Mouse (Mus musculus): ENCODE data around the gene Tmem94. TPM values are rescaled to one million over a fixed set of nuclear protein-coding genes. Genes with fewer than 3 reads are reported as not detected.

Gene Tmem94
- polyA plus RNA-seq, 1 experiment from 2014 or later, result 28.4 TPM

DNA sequence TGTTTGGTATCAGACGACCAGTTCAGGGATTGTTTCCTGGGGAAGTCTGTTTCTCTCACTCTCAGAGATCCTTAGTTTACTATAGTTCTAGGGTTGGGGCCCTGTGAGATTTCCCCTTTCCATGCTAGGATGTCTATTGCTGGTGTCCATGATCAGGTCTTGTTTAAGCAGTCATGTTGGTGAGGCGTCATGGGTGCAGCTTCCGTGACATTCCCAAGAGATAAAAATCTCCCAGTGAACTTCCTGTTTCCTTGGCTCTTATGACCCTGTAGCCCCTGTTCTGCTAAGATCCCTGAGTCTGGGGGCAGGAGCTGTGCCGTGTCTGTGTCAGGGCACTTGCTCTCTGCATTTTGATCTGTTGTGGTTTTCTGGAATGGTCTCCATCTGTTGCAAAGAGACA, 9.4 kb downstream of the Tmem94 start:
- 73% methylated on average over 4 of the region's 4 CpGs for WGBS
- H3K4me1 ChIP-seq, result peaks cover 30% of the 10 kb centered on the region
- no peaks in the 10 kb centered on the region for H3K27me3 ChIP-seq (replicated peaks)
- H3K4me2 ChIP-seq, result no peak overlapping the region
- H3K27ac ChIP-seq, result no peak overlapping the region
- no peaks in the 10 kb centered on the region for H3K36me3 ChIP-seq (replicated peaks)
- no peak overlapping the region for H3K9ac ChIP-seq
- H3K4me3 ChIP-seq, result no peak overlapping the region
- H3K9me3 ChIP-seq, result no peaks in the 10 kb centered on the region
- no peak for ATAC-seq (replicated peaks)

DNA sequence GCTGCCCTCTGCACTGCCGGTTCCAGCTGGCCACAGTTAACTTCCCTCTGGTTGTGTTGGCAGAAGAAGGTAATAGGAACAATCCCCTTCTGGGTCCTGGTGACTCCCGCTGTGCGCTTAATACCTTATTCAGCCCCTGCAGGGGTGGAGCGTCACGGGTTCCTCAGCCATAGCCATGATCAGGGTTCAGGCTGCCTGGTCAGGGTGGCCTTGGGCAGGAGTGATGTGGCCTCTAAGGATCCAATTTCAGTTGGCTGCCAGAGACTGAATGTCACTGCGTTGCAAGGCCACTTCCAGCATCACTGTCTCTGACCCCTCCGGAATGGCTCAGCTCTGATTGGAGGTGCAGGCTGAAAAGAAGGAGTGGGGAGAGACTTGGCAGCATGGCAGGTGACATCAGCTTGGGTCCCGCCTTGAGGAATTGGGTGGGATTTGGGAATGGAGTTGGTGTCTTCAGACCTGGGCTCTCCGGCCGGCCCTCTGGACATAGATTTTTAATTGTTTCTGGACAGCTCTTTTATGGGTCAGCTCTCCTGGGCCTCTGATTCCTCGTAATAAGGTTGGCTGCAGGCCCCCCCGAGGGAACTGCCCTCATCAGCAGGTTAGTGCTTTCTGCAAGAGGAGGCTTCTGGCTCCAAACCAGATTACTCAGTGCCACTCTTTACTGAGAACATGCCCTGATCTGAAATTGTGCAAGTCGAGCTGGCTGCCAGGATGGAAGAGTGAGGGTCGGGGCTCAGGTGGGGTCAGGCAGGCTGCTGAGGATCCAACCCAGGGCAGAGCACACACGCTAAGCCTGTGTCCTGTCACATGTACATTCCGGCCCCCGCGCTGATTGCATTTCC, 10.8 kb downstream of the Tmem94 start:
- 36% methylated on average over 18 of the region's 18 CpGs for WGBS
- H3K27me3 ChIP-seq (replicated peaks), result no peaks in the 10 kb centered on the region
- no peak overlapping the region for H3K9ac ChIP-seq
- H3K27ac ChIP-seq, result no peak overlapping the region
- H3K4me2 ChIP-seq, result no peak overlapping the region
- H3K4me3 ChIP-seq, result no peak overlapping the region
- peaks cover 39% of the 10 kb centered on the region for H3K4me1 ChIP-seq
- H3K36me3 ChIP-seq (replicated peaks), result no peaks in the 10 kb centered on the region
- no peak for ATAC-seq (replicated peaks)
- no peaks in the 10 kb centered on the region for H3K9me3 ChIP-seq

DNA sequence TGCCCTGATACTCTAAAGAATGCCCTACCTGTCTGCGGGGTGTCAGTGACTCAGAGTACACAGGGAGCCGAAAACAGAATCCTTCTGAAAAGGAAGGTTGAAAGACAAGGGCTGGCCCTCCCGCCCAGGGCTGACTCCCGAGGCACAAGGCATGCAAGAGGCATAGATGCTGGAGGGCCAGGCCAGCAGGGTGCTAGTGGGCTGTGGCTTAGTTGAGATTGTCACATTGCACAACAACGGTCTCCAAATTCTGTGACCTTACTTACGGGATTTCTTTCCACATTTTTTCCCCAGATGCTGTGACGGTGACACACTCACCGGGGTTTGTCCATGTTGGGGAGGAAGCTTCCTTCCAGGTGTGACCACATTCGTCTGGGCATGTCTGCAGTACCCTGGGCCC, 11.7 kb downstream of the Tmem94 start:
- ATAC-seq (replicated peaks), result no peak
- Histone ChIP-seq H3K4me2 (no peak overlapping the region), H3K9me3 (no peaks in the 10 kb centered on the region), H3K27ac (no peak overlapping the region), H3K27me3 (replicated peaks) (no peaks in the 10 kb centered on the region), H3K4me3 (no peak overlapping the region), H3K36me3 (replicated peaks) (no peaks in the 10 kb centered on the region), H3K4me1 (peaks cover 45% of the 10 kb centered on the region), H3K9ac (no peak overlapping the region)
- 52% methylated on average over 9 of the region's 9 CpGs for WGBS

DNA sequence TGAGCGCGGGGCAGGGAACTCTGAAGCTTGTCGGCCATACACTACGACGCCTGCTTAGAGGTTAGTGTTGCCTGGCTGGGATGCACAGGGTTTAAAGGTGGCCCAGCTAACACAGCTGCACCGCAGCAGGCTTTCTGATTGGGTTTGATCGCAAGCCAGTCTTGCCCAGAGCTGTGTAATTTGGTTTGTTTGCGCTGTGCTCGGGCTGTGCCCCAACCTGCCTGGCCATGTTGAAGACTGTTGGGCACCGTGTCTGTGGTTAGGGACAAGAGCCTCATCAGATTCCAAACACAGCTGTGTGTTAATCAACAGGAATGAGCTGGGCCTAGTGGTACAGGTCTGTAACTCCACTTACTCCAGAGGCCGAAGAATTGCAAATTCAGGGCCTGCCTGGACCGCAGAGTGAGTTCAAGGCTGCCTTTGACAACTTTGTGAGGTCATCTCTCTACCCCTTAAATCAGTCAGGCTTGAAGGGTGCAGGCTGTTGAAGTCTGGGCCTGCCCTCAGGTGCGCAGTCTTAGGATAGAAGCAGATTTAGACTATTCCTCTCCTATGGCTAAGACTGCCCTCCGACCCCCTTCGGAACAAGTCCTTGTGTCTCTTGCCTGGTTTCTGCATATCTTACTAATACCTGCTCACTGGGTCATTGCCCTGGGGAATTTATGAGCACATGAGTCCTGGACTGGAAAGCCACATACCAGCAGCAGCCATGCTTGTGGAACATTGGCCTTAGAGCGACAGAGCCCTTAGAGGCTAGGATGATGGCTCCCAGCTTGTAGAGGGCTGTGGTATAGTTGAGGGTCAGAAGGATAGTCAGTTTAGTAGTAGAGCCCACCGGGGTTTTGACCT, 12.5 kb downstream of the Tmem94 start:
- ATAC-seq (replicated peaks), result no peak
- Histone ChIP-seq H3K27ac (no peak overlapping the region), H3K4me2 (no peak overlapping the region), H3K4me3 (no peak overlapping the region), H3K9me3 (no peaks in the 10 kb centered on the region), H3K4me1 (peaks cover 45% of the 10 kb centered on the region), H3K27me3 (replicated peaks) (no peaks in the 10 kb centered on the region), H3K36me3 (replicated peaks) (no peaks in the 10 kb centered on the region), H3K9ac (no peak overlapping the region)
- 82% methylated on average over 17 of the region's 17 CpGs for WGBS

DNA sequence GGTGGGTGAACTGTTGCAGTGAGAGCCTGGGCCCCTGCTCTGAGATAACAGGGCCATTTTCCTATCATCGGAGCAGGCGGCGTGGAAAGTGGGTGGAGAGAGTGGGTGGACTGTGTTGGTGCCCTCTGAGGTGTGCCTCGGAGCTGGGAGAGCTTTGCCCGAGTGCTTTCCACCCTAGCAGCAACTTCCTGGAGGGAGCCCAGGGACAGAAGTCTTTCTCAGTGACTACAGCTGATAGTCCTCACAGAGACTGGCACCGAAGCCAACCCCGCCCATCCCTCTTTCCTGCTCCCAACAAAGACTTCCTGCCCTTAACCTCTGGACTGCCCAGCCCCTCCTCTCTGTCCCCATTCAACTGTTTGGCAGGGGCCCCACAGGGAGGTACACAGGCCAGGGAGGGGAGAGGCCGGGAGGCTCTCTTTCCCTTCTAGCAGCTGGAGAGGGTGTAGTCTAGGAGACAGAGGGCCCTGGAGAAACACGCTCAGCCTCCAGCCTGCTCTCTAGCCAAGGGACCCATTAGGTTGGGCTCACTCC, 13.9 kb downstream of the Tmem94 start:
- ATAC-seq (replicated peaks), result peak; percentile 74
- Histone ChIP-seq H3K36me3 (replicated peaks) (no peaks in the 10 kb centered on the region), H3K9ac (no peak overlapping the region), H3K4me2 (0 out of 2 replicates have a peak overlapping the region, but pooled peaks have one; percentile 2), H3K4me3 (no peak overlapping the region), H3K4me1 (peaks cover 48% of the 10 kb centered on the region), H3K27ac (peak overlapping the region; percentile 57), H3K27me3 (replicated peaks) (no peaks in the 10 kb centered on the region), H3K9me3 (no peaks in the 10 kb centered on the region)
- WGBS, result 7% methylated on average over 9 of the region's 9 CpGs

DNA sequence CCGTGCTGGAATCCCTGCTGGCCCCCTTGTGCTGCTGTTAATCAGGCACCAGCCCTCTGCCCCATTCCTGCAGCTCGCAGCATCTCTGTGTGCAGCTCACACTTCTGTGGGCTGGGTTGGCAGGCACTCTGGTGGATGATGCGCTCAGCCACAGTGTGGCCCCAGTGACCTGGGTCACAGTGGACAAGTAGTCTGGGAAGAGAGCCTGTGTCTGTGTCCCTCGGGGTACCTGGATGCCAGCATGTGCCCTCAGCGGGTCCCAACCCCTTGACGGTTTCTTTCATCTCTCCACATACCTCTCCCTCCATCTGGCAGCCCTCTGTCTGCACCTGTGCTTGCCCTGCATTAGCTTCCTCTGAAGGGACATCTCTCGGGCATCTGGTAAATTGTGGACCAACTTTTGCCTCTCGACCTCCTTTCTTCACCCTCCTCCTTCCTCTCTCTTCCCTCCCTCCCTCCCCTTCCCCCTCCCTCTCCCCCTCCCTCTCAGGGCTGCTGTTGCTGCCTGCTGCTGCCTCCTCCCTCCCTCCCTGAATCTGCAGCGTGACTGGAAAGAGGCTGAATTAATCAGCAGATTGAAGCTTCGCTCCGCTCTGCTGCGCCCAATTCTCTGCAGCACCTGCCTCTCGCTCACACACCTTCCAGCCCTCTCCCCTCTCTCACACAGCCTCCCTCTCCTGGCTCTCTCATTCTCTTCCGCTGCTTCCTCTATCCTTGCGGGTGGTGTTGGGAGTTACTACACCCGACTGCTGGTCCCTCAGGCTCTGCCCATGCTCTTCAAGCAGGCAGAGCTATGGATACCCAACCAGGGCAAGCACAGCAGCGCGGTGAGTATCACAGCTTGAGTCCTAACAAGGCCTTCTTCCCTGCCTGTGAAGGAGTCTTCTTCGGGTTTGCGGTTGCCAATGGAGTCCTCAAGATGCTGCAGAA, 15.2 kb downstream of the Tmem94 start:
- 6% methylated on average over 20 of the region's 20 CpGs for WGBS
- no peaks in the 10 kb centered on the region for H3K27me3 ChIP-seq (replicated peaks)
- H3K9me3 ChIP-seq, result no peaks in the 10 kb centered on the region
- peak overlapping the region; percentile 87 for H3K27ac ChIP-seq
- H3K4me2 ChIP-seq, result peak overlapping the region; percentile 51
- H3K36me3 ChIP-seq (replicated peaks), result no peaks in the 10 kb centered on the region
- peak overlapping the region; percentile 27 for H3K4me3 ChIP-seq
- ATAC-seq (replicated peaks), result peak; percentile 78
- peak overlapping the region; percentile 37 for H3K9ac ChIP-seq
- peaks cover 46% of the 10 kb centered on the region for H3K4me1 ChIP-seq

DNA sequence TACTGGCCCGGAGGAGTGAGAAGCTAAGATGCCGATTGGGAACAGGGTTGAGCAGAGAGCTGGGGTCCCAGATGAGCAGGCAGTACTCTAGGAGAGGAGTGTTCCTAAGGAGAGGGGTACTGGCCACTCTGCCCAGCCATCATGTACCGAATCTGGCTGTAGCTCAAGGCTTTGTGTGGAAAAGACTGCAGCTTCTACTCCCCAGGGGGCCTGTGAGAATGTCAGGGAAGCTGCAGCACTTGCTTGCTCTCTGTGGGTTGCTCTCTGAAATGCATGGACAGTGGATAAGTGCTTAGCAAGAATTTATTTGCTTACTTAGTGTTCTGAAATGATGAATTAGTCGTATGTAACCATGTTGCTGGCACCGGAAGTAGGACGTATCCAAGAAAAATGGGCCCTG, 21.2 kb downstream of the Tmem94 start:
- H3K4me1 ChIP-seq, result peaks cover 19% of the 10 kb centered on the region
- no peaks in the 10 kb centered on the region for H3K27me3 ChIP-seq (replicated peaks)
- no peak for ATAC-seq (replicated peaks)
- no peak overlapping the region for H3K4me3 ChIP-seq
- no peak overlapping the region for H3K4me2 ChIP-seq
- peaks cover 22% of the 10 kb centered on the region for H3K36me3 ChIP-seq (replicated peaks)
- WGBS, result 67% methylated on average over 6 of the region's 6 CpGs
- H3K9ac ChIP-seq, result no peak overlapping the region
- no peaks in the 10 kb centered on the region for H3K9me3 ChIP-seq
- H3K27ac ChIP-seq, result no peak overlapping the region

DNA sequence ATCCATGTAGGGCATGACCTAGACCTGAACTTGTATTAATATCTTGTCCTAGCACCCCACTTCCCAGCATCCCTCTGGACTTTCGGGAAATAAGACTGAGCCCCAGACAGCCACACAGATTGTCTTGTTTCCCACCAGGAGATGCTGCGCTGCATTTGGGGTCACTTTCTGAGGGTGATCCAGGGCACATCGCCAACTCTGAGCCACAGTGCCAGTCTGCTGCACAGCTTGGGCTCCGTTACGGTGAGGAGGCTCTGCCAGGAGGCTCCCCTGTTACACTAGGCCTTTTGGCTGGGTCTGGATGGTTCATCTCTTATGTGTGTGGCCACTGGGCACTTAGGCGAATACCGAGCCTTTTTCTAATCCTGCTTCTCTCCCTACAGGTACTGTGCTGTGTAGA, 24.6 kb downstream of the Tmem94 start:
- H3K27ac ChIP-seq, result no peak overlapping the region
- peaks cover 14% of the 10 kb centered on the region; the same call in 1 of the 2 replicates for H3K4me1 ChIP-seq
- H3K9me3 ChIP-seq, result no peaks in the 10 kb centered on the region
- no peaks in the 10 kb centered on the region for H3K27me3 ChIP-seq (replicated peaks)
- no peak overlapping the region for H3K9ac ChIP-seq
- no peak for ATAC-seq (replicated peaks)
- no peak overlapping the region for H3K4me2 ChIP-seq
- WGBS, result 88% methylated on average over 7 of the region's 7 CpGs
- H3K36me3 ChIP-seq (replicated peaks), result peaks cover 48% of the 10 kb centered on the region
- no peak overlapping the region for H3K4me3 ChIP-seq

DNA sequence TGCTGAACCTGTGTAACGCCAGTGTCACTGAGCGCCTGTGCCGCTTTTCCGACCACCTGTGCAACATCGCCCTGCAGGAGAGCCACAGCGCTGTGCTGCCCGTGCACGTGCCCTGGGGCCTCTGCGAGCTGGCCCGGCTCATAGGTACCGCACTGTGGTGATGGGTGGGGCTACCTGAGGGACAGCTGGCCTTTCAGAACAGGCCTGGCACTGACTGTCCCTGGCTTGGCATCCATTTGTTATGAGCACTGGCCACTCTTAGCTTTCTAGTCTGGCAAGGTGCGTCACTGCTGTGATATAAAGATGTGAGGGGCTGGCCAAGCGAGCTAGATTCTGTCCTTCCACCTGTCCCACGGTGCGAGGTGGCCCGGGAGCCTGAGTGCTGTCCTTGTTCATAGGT, 26.7 kb downstream of the Tmem94 start:
- peaks cover 61% of the 10 kb centered on the region for H3K36me3 ChIP-seq (replicated peaks)
- 98% methylated on average over 16 of the region's 16 CpGs for WGBS

DNA sequence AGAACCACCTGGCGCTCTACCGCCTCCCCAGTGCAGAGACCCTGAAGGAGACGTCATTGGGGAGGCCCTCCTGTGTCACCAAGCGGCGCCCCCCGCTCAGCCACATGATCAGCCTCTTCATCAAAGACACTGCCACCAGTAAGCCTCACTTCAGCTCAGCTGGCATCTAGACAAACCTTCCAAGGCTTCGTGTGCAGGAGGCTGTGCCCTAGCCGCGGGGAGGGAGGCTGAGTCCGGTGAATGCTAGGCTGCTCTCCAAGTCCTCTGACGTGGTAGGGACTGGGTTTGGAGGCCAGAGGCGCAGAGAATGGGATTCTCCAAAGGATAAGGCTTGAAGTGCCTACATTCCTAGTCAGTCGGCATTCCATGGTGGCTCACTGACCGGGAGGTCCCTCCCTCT, 27.1 kb downstream of the Tmem94 start:
- peaks cover under 1% of the 10 kb centered on the region; the same call in 1 of the 2 replicates for H3K4me1 ChIP-seq
- no peak for ATAC-seq (replicated peaks)

More for the DNA sequence above, 26.7 kb downstream of the Tmem94 start:
- Histone ChIP-seq H3K9ac (no peak overlapping the region), H3K27me3 (replicated peaks) (no peaks in the 10 kb centered on the region), H3K4me2 (no peak overlapping the region), H3K27ac (no peak overlapping the region), H3K4me3 (no peak overlapping the region), H3K4me1 (peaks cover 4% of the 10 kb centered on the region; the same call in 1 of the 2 replicates), H3K9me3 (no peaks in the 10 kb centered on the region)
- no peak for ATAC-seq (replicated peaks)

DNA sequence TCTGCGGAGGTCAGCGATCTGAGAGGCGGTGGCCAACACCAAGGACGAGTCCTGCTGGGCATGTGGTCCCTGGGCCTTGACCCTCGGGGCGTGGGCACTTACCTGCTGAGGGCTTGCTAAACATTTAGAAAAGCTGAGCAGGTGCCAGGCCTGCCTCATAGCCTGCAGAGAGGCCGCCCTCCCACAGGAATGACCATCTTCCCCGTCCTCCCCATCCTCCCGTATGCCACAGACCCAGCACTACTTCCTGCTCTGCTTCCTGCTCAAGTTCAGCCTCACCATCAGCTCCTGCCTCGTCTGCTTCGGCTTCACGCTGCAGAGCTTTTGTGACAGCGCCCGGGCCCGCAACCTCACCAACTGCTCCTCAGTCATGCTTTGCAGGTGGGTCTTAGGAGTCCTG, 31.7 kb downstream of the Tmem94 start:
- 86% methylated on average over 15 of the region's 15 CpGs for WGBS
- peaks cover 57% of the 10 kb centered on the region for H3K36me3 ChIP-seq (replicated peaks)
- ATAC-seq (replicated peaks), result no peak
- no peak overlapping the region for H3K27ac ChIP-seq
- no peaks in the 10 kb centered on the region for H3K27me3 ChIP-seq (replicated peaks)
- H3K4me3 ChIP-seq, result no peak overlapping the region
- no peaks in the 10 kb centered on the region for H3K4me1 ChIP-seq
- no peaks in the 10 kb centered on the region for H3K9me3 ChIP-seq
- no peak overlapping the region for H3K4me2 ChIP-seq
- H3K9ac ChIP-seq, result no peak overlapping the region

More for the DNA sequence above, 27.1 kb downstream of the Tmem94 start:
- Histone ChIP-seq H3K27me3 (replicated peaks) (no peaks in the 10 kb centered on the region), H3K36me3 (replicated peaks) (peaks cover 61% of the 10 kb centered on the region), H3K9ac (no peak overlapping the region), H3K4me3 (no peak overlapping the region), H3K27ac (no peak overlapping the region), H3K4me2 (no peak overlapping the region), H3K9me3 (no peaks in the 10 kb centered on the region)
- 83% methylated on average over 14 of the region's 14 CpGs for WGBS
